Mouse (Mus musculus): ENCODE data around the gene Maml2.

Gene Maml2

DNA sequence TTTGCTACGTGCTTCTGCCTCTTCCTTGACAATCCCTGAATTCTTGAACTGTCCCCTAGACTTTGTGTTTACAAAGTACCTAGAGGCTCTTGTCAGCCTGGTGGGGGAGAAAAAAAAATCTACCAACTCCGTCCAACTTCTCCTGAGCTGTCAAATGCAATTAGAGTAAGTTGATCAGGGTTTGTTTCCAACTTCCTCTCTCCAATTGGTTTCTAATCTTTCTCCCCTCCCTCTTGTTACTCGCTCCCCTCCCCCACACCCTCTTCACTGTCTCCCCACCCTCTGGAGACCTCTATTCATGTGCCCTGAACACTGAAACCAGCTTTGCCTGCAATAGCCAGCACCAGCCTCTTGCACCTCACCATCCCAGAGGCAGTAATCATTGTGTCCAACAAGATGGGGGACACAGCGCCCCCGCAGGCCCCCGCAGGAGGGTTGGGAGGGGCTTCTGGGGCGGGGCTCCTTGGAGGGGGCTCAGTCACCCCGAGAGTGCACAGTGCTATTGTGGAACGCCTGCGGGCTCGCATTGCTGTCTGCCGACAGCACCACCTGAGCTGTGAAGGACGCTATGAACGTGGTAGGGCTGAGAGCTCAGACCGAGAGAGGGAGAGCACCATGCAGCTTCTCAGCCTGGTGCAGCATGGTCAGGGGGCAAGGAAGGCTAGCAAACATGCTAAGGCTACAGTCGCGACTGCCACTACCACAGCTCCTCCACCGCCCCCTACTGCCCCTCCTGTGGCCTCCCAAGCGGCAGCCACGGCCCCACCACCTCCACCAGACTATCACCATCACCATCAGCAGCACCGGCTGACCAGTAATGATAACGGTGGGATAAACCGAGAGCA, at the start of gene Maml2:
Gene Maml2, plus strand, starts transcription at position 290 of the 845 bp plus-strand sequence.
- peak; percentile 37 to 44 for DNase-seq (ENCODE audit: low spot score in 2 of 2)

DNA sequence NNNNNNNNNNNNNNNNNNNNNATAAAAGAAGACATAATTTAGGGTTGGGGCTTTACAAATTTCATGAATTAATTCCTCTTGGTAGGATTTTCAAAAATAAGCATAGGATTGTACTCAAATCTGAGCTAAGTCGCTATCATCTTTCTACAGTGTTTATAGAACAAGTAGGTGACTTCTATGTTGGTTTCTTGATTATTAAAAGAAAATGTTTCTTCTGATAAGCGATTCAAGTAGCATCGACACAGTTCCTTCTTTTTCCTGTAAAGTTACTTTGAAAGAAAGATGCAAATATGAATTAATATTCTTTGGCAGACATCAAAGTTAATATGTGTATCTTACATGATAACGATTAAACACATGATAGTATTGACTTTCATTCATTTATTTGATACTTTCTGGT, 49.7 kb upstream of the Maml2 start:
- no peak for DNase-seq (ENCODE audit: low spot score in 2 of 2)

DNA sequence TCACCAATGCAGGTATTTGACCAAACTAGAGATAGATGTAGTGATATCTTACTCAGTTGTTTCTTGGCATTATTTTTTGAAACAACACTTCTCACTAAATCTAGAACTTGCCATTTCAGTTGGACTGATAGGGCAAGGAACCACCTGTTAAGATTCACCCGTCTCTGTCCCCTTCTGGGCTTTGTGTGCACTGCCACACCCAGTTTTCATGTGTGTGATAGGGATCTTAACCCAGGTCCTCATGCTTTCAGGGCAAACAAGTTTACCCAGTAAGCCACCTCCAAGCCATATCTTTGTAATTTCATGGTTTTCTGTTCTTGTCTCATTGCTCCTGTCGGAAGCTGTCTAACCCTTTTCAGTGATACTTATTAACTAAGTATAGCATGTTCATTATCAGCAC, 46.5 kb upstream of the Maml2 start:
- DNase-seq (ENCODE audit: low spot score in 2 of 2): no peak

- no peak for DNase-seq (ENCODE audit: low spot score in 2 of 2)
Observed at GRCm38 (mm10) chr9:13256726-13257125, 41.0 kb upstream of the Maml2 start.

GRCm38 (mm10) chr9:13258173-13258572, 39.6 kb upstream of the Maml2 start:
- DNase-seq (ENCODE audit: low spot score in 2 of 2): no peak

DNA sequence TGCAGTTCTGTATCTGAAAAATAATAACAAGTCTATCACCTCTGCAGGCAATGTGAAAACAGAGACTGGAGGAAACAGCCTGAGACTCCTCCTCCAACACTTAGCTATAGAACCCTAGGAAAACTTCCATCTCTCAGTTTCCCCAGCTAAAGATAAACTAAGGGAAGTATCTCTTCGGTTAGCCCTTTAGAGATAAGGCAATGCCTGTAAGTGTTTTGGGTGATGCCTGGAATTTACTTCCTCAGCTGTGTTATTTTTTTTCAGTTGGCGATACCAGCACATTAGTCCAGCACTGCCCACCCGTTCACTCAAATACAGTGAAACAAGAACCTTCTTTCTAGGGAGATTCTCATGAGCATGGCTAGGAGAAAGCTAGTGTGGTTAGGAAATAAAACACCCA, 36.8 kb upstream of the Maml2 start:
- DNase-seq (ENCODE audit: low spot score in 2 of 2): no peak

- DNase-seq (ENCODE audit: low spot score in 2 of 2): no peak
Observed at GRCm38 (mm10) chr9:13273219-13273618, 24.5 kb upstream of the Maml2 start.

DNA sequence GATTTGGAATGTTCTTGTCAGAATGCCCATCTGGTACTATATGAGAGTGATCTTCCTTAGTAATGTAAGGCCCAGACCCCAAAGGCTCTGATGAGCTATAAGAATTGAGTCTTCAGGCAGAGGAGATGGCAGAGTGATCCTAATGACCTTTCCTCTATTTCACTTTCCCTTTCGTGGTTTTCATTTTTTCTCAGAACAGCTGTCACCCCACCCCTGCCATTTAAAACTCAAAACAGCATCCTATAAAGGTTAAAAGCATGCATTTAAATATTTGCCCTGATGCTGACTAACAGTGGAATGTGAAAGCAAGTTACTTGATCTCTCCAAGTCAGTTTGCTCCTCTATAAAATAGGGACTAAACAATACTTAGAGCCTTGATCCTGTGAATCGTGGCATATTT, 10.3 kb upstream of the Maml2 start:
- no peak for DNase-seq (ENCODE audit: low spot score in 2 of 2)

- DNase-seq (ENCODE audit: low spot score in 2 of 2): peak; percentile 81
Observed at GRCm38 (mm10) chr9:13296274-13297121, 1.3 kb upstream of the Maml2 start.

DNA sequence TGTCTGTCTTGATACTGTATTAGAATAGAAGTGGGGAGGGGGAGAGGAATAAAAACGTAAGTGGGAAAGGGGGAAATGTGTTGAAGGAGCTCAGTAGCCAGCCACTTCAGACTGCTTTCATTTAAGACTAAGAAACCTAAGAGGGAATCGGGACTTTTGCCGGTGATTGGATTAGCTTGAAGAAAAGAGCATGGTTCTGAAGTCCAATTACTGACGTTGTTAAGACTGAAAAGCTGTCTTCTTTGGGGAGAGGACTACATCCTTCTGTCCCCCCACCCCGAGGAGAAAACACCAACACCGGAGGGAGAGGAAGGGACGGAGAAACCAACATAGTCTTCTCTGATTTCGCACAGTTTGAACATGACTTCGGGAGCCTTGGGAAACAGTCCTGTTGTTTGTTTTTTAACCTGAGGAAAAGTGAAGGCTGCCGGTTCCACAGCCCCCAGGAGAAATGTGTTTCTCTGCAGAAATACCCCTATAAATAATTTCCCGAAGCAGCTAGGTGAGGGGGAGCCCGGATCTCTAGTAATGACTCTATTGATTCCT, 562 bp upstream of the Maml2 start:
- DNase-seq (ENCODE audit: low spot score in 2 of 2): no peak

- DNase-seq (ENCODE audit: low spot score in 2 of 2): no peak
Observed at GRCm38 (mm10) chr9:13298513-13298878, 739 bp downstream of the Maml2 start.

- DNase-seq (ENCODE audit: low spot score in 2 of 2): no peak
Observed at GRCm38 (mm10) chr9:13299190-13299589, 1.4 kb downstream of the Maml2 start.

GRCm38 (mm10) chr9:13300041-13300441, 2.3 kb downstream of the Maml2 start:
- no peak for DNase-seq (ENCODE audit: low spot score in 2 of 2)

GRCm38 (mm10) chr9:13300891-13301782, 3.4 kb downstream of the Maml2 start:
- no peak for DNase-seq (ENCODE audit: low spot score in 2 of 2)

GRCm38 (mm10) chr9:13302183-13302825, 4.5 kb downstream of the Maml2 start:
- DNase-seq (ENCODE audit: low spot score in 2 of 2): no peak

DNA sequence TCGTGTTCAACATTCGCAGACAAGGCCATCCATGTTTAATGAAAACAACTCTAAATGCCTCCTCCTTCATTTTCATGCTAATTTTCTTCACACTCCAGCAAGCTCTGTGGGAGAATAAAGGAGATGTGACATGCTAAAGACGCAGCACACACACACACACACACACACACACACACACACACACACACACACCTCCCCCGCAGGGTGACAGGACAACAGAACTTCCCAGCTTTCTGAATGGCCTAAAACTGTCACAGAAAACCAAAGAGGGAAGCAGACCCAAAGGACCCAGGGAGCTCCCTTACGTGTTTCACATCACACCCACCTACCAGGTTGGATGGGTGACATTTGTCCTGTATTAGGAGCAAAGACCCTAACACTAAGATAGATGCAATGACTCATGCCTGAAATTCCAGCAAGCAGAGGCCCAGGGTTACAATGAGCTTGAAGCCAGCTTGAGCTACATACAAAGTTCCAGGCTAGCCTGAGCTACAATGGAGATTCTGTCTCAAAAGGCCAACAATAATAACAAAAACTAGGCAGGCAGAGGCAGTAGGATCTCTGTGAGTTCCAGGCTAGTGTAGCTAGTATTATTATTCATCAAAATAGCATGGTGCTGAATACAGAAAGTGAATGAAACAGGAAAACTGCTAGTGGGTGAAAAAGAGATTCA, 5.5 kb downstream of the Maml2 start:
- DNase-seq (ENCODE audit: low spot score in 2 of 2): no peak

GRCm38 (mm10) chr9:13303976-13304375, 6.2 kb downstream of the Maml2 start:
- no peak for DNase-seq (ENCODE audit: low spot score in 2 of 2)

DNA sequence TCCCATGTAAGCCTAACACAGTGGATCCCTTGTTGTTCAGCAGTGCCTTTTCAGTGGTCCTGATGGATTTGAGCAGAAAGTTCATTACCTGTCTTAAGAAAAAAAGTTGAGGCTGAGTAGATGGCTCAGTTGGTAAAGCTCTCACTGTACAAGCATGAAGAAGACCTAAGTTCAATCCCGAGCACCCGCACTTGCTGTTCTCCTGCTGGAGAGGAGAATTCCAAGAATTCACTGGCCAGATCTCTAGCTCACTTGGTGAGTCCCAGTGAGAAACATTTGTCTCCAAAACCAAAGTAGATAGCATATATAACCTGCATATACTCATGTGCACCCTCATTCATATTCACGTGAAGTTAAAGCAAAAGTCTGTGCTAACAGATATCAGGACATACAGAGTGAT, 8.7 kb downstream of the Maml2 start:
- no peak for DNase-seq (ENCODE audit: low spot score in 2 of 2)

DNA sequence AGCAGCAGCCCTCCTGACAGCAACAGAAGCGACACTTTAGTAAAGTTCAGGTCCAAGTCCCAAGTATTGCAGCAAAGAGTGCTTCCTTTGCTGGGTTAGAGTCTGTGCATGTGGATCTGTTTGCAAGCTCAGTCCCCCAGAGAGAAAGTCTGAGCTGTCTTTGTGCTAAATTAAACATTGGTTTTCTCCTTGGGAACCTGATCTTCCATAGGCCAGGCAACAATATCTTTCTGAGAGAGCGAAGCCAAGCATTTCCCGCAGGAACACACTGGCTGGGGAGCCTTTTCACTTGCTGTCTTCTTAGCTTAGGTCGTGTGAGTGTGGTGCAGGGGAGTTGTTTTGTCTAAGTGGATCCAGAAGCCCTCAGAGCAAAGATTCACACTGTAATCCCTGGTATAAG, 9.5 kb downstream of the Maml2 start:
- DNase-seq (ENCODE audit: low spot score in 2 of 2): no peak

DNA sequence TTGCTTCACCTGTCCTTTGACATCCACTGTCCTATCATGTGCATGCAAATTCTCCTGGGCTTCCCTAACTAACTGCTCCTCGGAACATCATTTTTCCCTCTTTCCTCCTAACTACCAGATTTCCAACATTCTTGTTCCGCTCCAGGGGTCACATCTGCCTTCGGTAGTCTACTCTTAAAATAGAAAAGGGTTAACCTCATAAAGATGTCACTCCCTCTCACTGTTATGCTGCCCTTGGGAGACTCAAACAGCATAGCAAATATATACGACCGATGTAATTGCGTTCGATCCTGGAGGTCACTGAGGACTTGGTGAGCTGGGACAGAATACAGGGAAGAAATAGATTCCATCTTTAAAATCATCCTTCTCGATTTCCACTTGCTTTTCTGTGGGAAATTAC, 11.0 kb downstream of the Maml2 start:
- DNase-seq (ENCODE audit: low spot score in 2 of 2): no peak

DNA sequence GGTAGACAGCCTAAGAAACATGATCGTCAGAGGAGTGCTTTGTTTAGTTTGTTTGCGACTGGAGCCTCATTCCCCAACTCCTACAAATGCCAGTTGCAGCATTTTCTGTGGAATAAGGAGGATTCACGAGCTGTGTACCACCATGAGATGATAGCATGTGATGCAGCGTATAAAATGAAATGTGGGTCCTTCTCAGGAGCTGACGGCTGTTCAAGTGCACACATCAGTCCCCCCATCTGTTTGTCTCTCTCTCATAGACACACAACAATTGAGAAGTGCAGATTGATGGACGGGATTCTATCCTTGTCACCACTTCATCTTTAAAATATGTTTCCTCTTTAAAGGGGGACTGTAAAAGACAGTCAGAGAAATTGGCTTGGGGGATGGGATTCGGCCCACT, 12.1 kb downstream of the Maml2 start:
- no peak for DNase-seq (ENCODE audit: low spot score in 2 of 2)

All from frontal cortex, postnatal 14 days (tissue).